Mouse (Mus musculus): ENCODE data around the gene Taf3. TPM values are rescaled to one million over a fixed set of nuclear protein-coding genes. Genes with fewer than 3 reads are reported as not detected.

The Taf3 gene
- total and polyA plus RNA-seq, 3 experiments: 8.3 to 20.9 TPM; not detected in 1

GRCm38 (mm10) chr2:9939250-9939649 lies 109.1 kb downstream of the Taf3 start:
- no peak overlapping the region for H3K9ac ChIP-seq (ENCODE audit: control insufficient read depth, low read depth, low read length, poor library complexity, severe bottlenecking)
- no peaks in the 10 kb centered on the region for H3K79me2 ChIP-seq (ENCODE audit: control insufficient read depth, insufficient read depth, low read length, poor library complexity)
- H3K4me3 ChIP-seq (ENCODE audit: control insufficient read depth in 1 of 2, insufficient read depth in 1 of 2, low read depth in 2 of 2, low read length in 2 of 2): no peak overlapping the region
- no peaks in the 10 kb centered on the region for H3K27me3 ChIP-seq (ENCODE audit: control insufficient read depth in 1 of 2, insufficient read depth in 2 of 2, low read length in 2 of 2)
- H3K9me3 ChIP-seq (replicated peaks; ENCODE audit: insufficient read depth, low read length): no peaks in the 10 kb centered on the region
- no peak overlapping the region for H3K27ac ChIP-seq (ENCODE audit: control insufficient read depth, low read depth, low read length)
- no peak for DNase-seq (ENCODE audit: low read depth, low spot score)
- no peaks in the 10 kb centered on the region for H3K4me1 ChIP-seq (ENCODE audit: control insufficient read depth in 1 of 2, insufficient read depth in 2 of 2, low read length in 2 of 2)
- H3K36me3 ChIP-seq (ENCODE audit: control insufficient read depth in 1 of 2, insufficient read depth in 2 of 2, low read length in 2 of 2): no peaks in the 10 kb centered on the region
- no peak for TF ChIP-seq ZMIZ1 (IDR thresholded peaks at IDR 0.05; ENCODE audit: low read depth, low read length)
- no peak for TF ChIP-seq CHD2 (IDR thresholded peaks at IDR 0.05; ENCODE audit: low read length)
- no peak for TF ChIP-seq KAT2A (conservative IDR thresholded peaks at IDR 0.05; ENCODE audit: low read depth, low read length)
- TF ChIP-seq GABPA (IDR thresholded peaks at IDR 0.05; ENCODE audit: low read depth, low read length): no peak
- TF ChIP-seq POLR2AphosphoS2 (IDR thresholded peaks at IDR 0.05; ENCODE audit: low read length): no peak
- TF ChIP-seq UBTF (IDR thresholded peaks at IDR 0.05; ENCODE audit: borderline replicate concordance, insufficient read depth, low read depth, low read length): no peak
- TF ChIP-seq USF2 (IDR thresholded peaks at IDR 0.05; ENCODE audit: borderline replicate concordance in 1 of 2, insufficient read depth in 1 of 2, low read depth in 1 of 2, low read length in 2 of 2): no peak
- TF ChIP-seq BHLHE40 (IDR thresholded peaks at IDR 0.05; ENCODE audit: borderline replicate concordance, low read depth, low read length): no peak
- no peak for TF ChIP-seq ZKSCAN1 (IDR thresholded peaks at IDR 0.05; ENCODE audit: low read depth, low read length)

GRCm38 (mm10) chr2:9935965-9936364 lies 112.4 kb downstream of the Taf3 start:
- no peaks in the 10 kb centered on the region for H3K79me2 ChIP-seq (ENCODE audit: control insufficient read depth, insufficient read depth, low read length, poor library complexity)
- no peak for DNase-seq (ENCODE audit: low read depth, low spot score)
- H3K4me3 ChIP-seq (ENCODE audit: control insufficient read depth in 1 of 2, insufficient read depth in 1 of 2, low read depth in 2 of 2, low read length in 2 of 2): no peak overlapping the region
- TF ChIP-seq MEF2A (IDR thresholded peaks at IDR 0.05; ENCODE audit: extremely low read depth, insufficient replicate concordance, low read depth, low read length, poor library complexity, severe bottlenecking) (no peak), NELFE (IDR thresholded peaks at IDR 0.05; ENCODE audit: low read depth, low read length) (no peak), TCF12 (IDR thresholded peaks at IDR 0.05; ENCODE audit: low read depth, low read length) (no peak), MXI1 (IDR thresholded peaks at IDR 0.05; ENCODE audit: low read depth, low read length) (no peak), TBP (IDR thresholded peaks at IDR 0.05; ENCODE audit: low read depth, low read length) (no peak), RAD21 (IDR thresholded peaks at IDR 0.05; ENCODE audit: low read depth, low read length) (no peak)
- no peaks in the 10 kb centered on the region for H3K4me1 ChIP-seq (ENCODE audit: control insufficient read depth in 1 of 2, insufficient read depth in 2 of 2, low read length in 2 of 2)
- H3K27ac ChIP-seq (ENCODE audit: control insufficient read depth, low read depth, low read length): no peak overlapping the region
- H3K9ac ChIP-seq (ENCODE audit: control insufficient read depth, low read depth, low read length, poor library complexity, severe bottlenecking): no peak overlapping the region
- no peaks in the 10 kb centered on the region for H3K9me3 ChIP-seq (replicated peaks; ENCODE audit: insufficient read depth, low read length)
- no peaks in the 10 kb centered on the region for H3K36me3 ChIP-seq (ENCODE audit: control insufficient read depth in 1 of 2, insufficient read depth in 2 of 2, low read length in 2 of 2)
- no peaks in the 10 kb centered on the region for H3K27me3 ChIP-seq (ENCODE audit: control insufficient read depth in 1 of 2, insufficient read depth in 2 of 2, low read length in 2 of 2)

- TF ChIP-seq USF1 (IDR thresholded peaks at IDR 0.05; ENCODE audit: low read depth, low read length) (no peak), MAX (IDR thresholded peaks at IDR 0.05; ENCODE audit: low read length) (no peak), SMC3 (IDR thresholded peaks at IDR 0.05; ENCODE audit: low read depth, low read length) (no peak), POLR2A (IDR thresholded peaks at IDR 0.05; ENCODE audit: control insufficient read depth in 1 of 2, insufficient read depth in 1 of 2, low read depth in 1 of 2, low read length in 2 of 2, poor library complexity in 1 of 2) (no peak), ELF1 (IDR thresholded peaks at IDR 0.05; ENCODE audit: low read depth, low read length) (no peak), E2F4 (IDR thresholded peaks at IDR 0.05; ENCODE audit: borderline replicate concordance, low read depth, low read length) (no peak), MXI1 (IDR thresholded peaks at IDR 0.05; ENCODE audit: low read depth, low read length) (no peak), ETS1 (IDR thresholded peaks at IDR 0.05; ENCODE audit: low read depth, low read length) (no peak), MYC (IDR thresholded peaks at IDR 0.05; ENCODE audit: low read depth, low read length) (no peak), CHD2 (IDR thresholded peaks at IDR 0.05; ENCODE audit: low read length) (no peak), MEF2A (IDR thresholded peaks at IDR 0.05; ENCODE audit: extremely low read depth, insufficient replicate concordance, low read depth, low read length, poor library complexity, severe bottlenecking) (no peak), UBTF (IDR thresholded peaks at IDR 0.05; ENCODE audit: borderline replicate concordance, insufficient read depth, low read depth, low read length) (no peak)
- no peaks in the 10 kb centered on the region; a peak in 2 of 4 replicates for H3K36me3 ChIP-seq (ENCODE audit: control insufficient read depth in 1 of 2, insufficient read depth in 2 of 2, low read length in 2 of 2)
- DNase-seq (ENCODE audit: low read depth, low spot score): no peak
Measured at GRCm38 (mm10) chr2:9926905-9927283, 121.5 kb downstream of the Taf3 start.

More at GRCm38 (mm10) chr2:9926905-9927283, 121.5 kb downstream of the Taf3 start:
- H3K27ac ChIP-seq (ENCODE audit: control insufficient read depth, low read depth, low read length): no peak overlapping the region
- H3K4me3 ChIP-seq (ENCODE audit: control insufficient read depth in 1 of 2, insufficient read depth in 1 of 2, low read depth in 2 of 2, low read length in 2 of 2): no peak overlapping the region
- H3K4me1 ChIP-seq (ENCODE audit: control insufficient read depth in 1 of 2, insufficient read depth in 2 of 2, low read length in 2 of 2): no peaks in the 10 kb centered on the region
- H3K79me2 ChIP-seq (ENCODE audit: control insufficient read depth, insufficient read depth, low read length, poor library complexity): no peaks in the 10 kb centered on the region
- no peaks in the 10 kb centered on the region for H3K9me3 ChIP-seq (replicated peaks; ENCODE audit: insufficient read depth, low read length)
- no peak overlapping the region for H3K9ac ChIP-seq (ENCODE audit: control insufficient read depth, low read depth, low read length, poor library complexity, severe bottlenecking)
- no peaks in the 10 kb centered on the region for H3K27me3 ChIP-seq (ENCODE audit: control insufficient read depth in 1 of 2, insufficient read depth in 2 of 2, low read length in 2 of 2)

All from MEL (cell line).